Mouse (Mus musculus): ENCODE measurements at regions not wholly inside any gene's neighbourhood (a gene's known extent, or its start where the extent isn't known, plus 50 kb on each side); places are given as distances from the start of the nearest gene placed in this dataset.

DNA sequence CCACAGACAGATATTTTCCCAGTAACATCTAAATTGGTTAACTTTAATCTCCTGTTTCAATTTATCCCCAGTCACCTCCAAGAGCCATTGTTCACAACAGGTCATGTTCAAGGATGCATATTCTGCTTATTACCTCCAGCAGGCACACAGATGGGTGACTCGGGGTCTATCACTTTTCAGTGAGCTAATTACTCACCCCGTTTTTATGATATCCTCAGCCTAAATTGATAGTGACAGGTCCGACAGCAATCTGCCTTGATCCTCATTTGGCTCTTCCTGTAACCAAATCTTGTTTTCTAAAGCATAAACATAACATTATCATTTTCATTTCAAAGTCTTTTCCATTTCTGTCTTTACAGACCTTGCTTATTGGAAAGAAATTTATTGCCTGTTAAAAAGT, 115.4 kb downstream of the Kif2b start:
- TF ChIP-seq POLR2A (IDR thresholded peaks at IDR 0.05; ENCODE audit: extremely low read depth, insufficient read depth, low read length): no peak
- TF ChIP-seq CTCF (IDR thresholded peaks at IDR 0.05; ENCODE audit: extremely low read depth, insufficient read depth, low read length): no peak
